Mouse (Mus musculus) brain, embryonic 14.5 days (tissue): Measurements from ENCODE around the gene Pak3.

ENCODE experiments used
- CTCF ChIP-seq: fragments of 200-500 bp; IDR thresholded peaks from 2 replicates; pipeline ENCODE4 v1.5.1; 2012; ENCODE audit warnings: inconsistent platforms, mild to moderate bottlenecking, moderate library complexity, borderline replicate concordance; ENCODE audit not compliant: insufficient read depth, insufficient read length; ENCODE audit errors: extremely low read depth
- POLR2A ChIP-seq: fragments of 200-500 bp; IDR thresholded peaks from 2 replicates; pipeline ENCODE4 v1.6.1; 2012; ENCODE audit warnings: mild to moderate bottlenecking, inconsistent platforms, borderline replicate concordance; ENCODE audit not compliant: poor library complexity, insufficient read depth, insufficient read length, severe bottlenecking; ENCODE audit errors: extremely low read depth

GRCm38 (mm10) chrX:143722250-143722649, 203.9 kb downstream of the Pak3 start:
- TF ChIP-seq CTCF (no peak), POLR2A (no peak)
